Comparison of ENCODE assay signal across 11 mouse cellular contexts in the genomic region with DNA sequence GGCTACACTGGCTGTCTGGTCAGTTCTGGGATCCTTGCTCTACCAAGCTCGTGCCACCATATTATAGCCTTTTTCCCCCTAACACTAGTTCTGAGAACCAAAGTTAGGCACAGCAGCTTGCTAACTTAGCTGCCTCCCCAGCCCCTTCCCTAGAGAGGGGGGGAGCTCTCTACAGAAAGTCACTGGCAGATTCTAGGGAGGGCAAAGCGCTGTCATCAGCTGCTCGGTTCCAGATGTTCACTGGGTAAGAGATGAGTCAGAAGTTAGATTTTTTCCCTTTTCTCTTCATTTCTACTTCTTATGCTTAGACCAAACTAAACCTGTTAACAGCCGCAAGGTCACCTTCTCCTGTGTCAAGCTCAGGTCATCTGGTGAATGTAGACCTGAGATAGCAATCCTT.
"Had no signal": no experiment of that assay in that cellular context is flagged by ENCODE, and none has a peak within 500 bp of the region (broad histone marks: within the 10 kb centered on the region; RNA-seq: fewer than 3 reads in every experiment).

No protein-coding gene starts in this region.

- H3K4me2 ChIP-seq: limb, embryonic 15.5 days; liver, embryonic 13.5 days; lung, embryonic 15.5 days; midbrain, embryonic 13.5 days; neural tube, embryonic 15.5 days had no signal

- DNase-seq: kidney, adult 9 months; liver, embryonic 13.5 days; liver, postnatal 0 days; thymus, postnatal 4 days had no signal

- H3K4me1 ChIP-seq: limb, embryonic 15.5 days; liver, embryonic 13.5 days; lung, embryonic 15.5 days; midbrain, embryonic 13.5 days; neural tube, embryonic 15.5 days had no signal

- H3K9me3 ChIP-seq: limb, embryonic 15.5 days; liver, embryonic 13.5 days; lung, embryonic 15.5 days; midbrain, embryonic 13.5 days; neural tube, embryonic 15.5 days had no signal

- H3K27me3 ChIP-seq: limb, embryonic 15.5 days; liver, embryonic 13.5 days; lung, embryonic 15.5 days; midbrain, embryonic 13.5 days; neural tube, embryonic 15.5 days had no signal

- H3K36me3 ChIP-seq: limb, embryonic 15.5 days; liver, embryonic 13.5 days; lung, embryonic 15.5 days; midbrain, embryonic 13.5 days; neural tube, embryonic 15.5 days had no signal

- H3K4me3 ChIP-seq: left cerebral cortex, adult 2 months; limb, embryonic 15.5 days; liver, embryonic 13.5 days; lung, embryonic 15.5 days; midbrain, embryonic 13.5 days; neural tube, embryonic 15.5 days had no signal

- ATAC-seq: liver, postnatal 0 days; midbrain, embryonic 13.5 days had no signal

- H3K9ac ChIP-seq: limb, embryonic 15.5 days; liver, embryonic 13.5 days; liver, postnatal 0 days; lung, embryonic 15.5 days; midbrain, embryonic 13.5 days; neural tube, embryonic 15.5 days had no signal

- H3K27ac ChIP-seq: kidney, postnatal 0 days; left cerebral cortex, adult 2 months; limb, embryonic 15.5 days; liver, embryonic 13.5 days; lung, embryonic 15.5 days; midbrain, embryonic 13.5 days; neural tube, embryonic 15.5 days; stomach, postnatal 0 days had no signal
